Mouse (Mus musculus): ENCODE measurements around the gene Dgcr2. TPM values are rescaled to one million over a fixed set of nuclear protein-coding genes. Genes with fewer than 3 reads are reported as not detected.

Gene Dgcr2
- total RNA-seq, 4 experiments from 2014 or later, result 66.1 to 78.0 (median 76.2) TPM

DNA sequence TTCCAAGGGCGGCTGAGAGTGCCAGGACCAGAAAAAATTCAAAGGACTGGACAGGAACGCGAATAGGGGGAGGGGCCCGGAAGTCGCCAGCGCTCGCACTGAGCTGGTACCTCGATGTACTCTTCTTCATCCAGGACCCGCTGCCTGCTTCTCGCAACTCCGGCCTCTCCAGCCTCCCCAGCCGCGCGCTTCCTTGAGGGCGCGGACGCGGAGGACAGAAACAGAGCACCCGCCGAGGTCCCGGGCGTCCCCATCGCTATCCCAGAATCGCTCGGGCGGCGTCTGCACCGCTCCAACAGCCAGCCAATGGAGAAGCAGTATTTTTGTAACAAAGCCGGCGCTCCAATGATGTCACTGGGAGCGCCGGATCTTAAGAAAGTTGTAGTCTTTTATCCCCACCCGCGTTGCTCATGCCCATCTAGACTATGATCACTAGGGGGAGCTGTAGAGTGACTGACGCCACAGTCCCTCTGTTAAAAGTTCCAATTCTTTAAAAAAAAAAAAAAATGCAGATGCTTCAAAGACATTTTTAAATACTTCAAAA is 12.8 kb upstream of the Dgcr2 start, which contains the start of gene Ess2:
Gene Ess2, minus strand, starts transcription at position 297 of the 544 bp plus-strand sequence.
- DNase-seq, result peak; percentile 92

DNA sequence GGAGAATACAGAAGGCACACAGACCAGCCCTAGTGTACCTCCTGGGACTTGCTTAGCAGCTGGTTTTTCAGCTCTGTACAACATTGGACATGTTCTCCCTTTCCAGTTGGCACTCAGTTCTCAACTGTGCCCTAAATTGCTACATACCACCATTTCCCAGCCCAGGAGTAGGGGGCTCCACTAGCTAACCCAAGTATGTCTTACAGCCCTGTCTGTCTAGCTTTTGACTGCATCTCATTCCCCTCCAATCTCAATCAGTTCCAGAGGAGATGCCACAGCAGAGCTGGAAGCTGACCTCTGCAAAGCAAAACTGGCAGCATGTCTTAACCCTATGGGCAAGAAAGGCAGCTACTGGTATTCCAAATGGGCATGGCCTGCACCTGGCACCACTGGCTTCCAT is 2.3 kb downstream of the Dgcr2 start:
- DNase-seq, result no peak

DNA sequence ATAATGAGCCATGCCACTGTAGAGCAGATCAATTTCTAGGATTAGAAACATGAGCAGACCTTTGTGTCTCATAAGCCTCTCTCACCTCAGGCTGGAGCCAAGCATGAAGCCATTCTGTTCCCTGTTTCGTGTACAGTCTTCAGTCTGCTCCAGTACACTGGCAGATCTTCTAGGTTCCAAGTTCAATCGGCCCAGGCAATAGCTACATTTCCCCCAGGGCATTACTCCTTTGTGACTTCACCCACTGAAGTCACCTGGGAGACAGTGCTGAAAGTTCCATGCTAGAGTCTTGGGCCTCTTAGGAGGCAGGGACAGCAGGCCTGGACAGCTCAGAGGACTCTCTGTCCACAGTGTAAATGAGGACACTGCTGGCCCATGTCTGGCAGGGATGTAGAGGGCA is 4.4 kb downstream of the Dgcr2 start, which contains the start of gene Tssk1:
Gene Tssk1, plus strand, starts transcription at position 301 of the 400 bp plus-strand sequence.
- DNase-seq, result no peak

DNA sequence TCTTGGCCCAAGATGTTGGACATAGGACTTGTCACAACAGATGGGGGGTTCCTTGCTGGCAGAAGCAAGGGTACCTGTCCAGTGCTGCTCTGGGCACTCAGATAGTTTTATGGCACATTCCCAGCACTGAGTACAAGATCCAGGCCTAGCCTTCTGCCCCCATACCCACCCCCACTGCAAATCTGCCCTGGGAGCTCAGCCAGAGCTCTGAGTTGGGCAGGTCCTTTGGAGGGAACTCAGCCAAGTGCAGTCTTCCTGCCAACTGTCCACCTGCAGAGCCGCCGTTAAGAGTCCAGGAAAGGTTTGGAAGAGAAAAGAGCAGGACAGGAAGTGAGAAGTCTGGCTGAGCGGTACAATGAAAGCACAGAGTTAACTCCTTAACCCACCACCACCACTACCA is 5.8 kb downstream of the Dgcr2 start:
- no peak for DNase-seq

DNA sequence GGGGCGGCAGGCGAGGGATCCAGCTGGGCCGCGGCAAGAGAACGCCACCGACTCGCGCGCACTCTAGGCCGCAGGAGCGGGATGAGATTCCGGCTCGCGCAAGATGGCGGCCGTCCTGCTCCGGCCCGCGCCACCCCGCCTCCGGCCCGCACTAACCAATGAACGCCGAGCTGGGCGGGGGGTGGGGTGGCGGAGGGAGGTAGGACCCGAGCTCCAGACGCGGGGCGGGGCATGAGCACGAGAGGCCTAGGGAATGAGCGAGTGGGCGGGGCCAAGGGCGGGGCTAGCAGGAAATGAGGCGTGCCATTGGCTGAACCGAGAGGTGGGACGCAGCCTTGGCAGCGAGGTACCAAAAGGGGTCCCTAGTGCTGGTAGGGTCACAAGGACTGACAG is 6.8 kb downstream of the Dgcr2 start, which contains the start of gene Gm20518:
Gene Gm20518, minus strand, starts transcription at position 105 of the 393 bp plus-strand sequence.
- peak; percentile 97 for DNase-seq

DNA sequence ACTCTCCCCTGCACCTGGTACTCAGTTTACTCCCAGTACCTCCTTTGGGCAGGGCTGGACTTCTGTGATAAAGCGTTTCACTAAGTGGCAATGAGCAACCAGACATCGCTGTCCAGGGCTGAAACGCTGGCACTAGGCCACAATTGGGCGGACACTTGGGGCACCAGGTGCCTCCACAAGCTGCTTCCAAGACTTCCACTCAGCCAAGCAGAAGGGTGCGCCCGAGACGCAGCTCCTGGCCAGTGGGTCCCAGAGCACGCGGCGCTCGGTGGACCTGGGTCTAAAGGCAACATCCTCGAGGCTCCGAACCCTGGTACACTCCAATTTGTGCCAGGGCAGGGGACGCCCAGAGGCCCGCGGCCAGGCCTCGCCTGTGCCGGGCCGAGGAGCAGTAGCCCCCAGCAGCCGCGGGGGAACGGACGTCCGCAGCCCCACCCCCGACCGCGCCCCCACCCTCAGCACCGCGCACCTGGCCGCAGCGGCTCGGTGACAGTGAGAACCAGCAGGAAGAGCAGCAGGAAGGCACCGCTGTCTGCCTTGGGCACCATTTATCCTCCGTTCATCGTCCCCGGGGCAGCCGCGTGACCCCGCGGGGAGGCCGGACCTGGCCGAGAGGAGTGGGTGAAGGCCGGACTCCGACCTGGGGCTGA is 7.3 kb downstream of the Dgcr2 start:
- peak; percentile 81 for DNase-seq

DNA sequence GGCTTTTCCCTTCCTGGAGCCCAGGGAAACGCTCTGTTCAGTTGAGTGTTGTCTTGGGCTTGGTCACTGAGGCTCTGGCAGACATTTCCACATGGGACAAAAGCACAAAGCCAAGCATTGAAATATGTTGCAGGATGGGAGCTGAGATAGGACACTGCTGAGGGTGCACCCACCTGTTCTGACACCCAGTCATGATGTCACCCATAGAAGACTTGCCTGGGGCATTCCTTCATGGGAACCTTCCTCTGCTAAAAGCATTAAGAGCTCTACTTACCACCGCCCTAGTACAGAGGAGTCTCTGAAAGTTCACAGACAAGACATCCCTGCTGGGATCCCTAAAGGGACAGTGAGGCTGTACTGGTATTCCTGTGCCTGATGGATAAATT is 8.0 kb downstream of the Dgcr2 start:
- DNase-seq, result no peak

DNA sequence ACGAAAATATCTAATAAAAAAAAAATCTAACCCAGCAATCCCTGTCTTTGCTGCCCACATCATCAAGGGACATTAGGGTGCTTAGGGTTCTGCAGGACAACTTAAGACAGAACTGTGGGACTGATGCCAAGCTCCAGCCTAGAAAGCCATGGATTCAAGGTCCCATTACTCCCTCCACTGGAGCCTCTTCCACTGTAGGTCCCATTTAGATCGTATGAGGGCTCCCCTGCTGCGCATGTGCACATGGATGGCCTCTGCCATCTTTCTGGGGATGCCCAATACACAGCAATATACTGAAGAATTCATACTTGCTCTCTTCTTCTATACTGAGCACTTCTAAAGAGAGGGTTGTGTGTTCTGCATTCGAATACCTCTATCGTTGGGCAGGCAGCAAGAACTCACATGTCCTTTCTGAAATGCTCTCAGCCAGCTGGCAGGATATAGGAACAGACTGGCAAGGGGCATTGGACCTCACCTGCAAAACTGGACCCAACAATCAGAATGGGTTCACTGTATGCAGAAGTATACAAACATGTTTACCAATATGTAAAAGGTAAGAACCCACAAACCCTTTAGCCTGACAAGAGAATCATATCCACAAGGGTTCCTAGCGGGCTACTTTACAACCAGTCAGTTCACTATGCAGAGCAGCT is 8.5 kb downstream of the Dgcr2 start:
- no peak for DNase-seq

DNA sequence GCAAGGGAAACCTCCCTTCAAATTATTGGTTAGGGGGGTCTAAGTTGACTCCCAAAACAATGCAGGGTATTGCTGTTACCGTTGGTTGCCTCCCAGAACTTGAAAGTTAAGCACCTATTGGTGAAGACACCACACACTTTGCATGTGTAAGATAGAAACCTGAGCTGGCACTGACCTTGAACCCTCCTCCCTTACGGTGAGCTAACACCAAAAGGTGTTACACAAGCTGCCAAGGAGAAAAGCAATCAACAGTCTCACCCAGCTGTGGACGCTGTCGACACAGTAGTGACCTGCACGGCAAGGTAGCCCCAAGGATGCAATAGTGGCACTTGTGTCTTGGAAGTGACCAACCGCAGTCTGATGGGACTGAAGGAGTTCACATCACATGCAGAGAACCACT is 14.2 kb downstream of the Dgcr2 start:
- no peak for DNase-seq

DNA sequence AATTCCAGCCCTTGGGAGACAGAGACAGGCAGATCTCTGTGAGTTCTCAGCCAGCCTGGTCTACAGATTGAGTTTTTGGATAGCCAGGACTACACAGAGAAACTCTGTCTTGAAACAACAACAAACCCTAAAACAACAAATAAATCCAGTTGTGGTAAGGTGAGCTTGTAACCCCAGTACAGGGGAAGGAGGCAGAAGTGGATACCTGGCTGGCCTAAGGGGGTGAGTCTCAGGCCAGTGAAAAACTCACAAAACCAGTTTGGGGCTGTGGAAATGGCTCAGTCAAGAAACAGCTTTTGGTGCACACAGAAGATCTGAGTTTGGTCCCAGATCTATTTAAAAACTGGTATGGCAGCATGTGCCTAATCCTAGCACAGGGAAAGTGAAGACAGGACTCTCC is 16.2 kb downstream of the Dgcr2 start:
- DNase-seq, result no peak

DNA sequence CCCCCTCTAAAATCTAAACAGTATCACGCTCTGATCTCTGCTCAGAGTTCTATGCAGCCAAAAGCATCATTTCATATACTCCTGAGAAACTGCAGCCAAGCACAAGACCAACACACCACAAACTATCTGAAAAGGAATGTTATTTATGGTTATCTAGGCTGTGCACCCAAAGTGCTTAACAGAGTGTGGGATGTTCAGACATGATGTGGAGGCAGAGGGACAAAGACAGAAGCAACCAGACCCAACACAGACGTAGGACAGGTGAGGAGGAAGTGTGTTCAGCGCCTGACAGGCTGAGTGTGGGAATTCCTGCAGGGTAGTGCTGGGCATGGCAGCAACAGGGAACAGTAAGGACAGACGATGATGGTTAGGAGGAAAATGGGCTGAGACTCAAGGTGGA is 18.8 kb downstream of the Dgcr2 start:
- DNase-seq, result no peak

DNA sequence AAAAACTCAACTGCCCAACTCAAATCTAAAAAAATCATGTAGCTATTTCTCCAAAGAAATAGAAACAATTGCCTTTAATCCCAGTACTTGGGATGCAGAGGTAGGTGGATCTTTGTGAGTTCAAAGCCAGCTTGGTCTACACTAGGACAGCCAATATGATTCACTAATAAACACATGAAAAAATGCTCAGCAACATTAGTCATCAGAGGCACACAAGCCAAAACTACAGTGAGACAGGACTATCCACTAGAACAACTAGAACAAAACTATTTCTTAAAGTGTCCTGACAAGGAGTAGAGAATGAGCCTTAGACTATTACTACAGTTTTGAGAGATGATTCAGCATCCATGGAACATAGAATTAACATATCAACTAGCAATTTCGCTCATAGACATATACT is 22.3 kb downstream of the Dgcr2 start:
- DNase-seq, result no peak

DNA sequence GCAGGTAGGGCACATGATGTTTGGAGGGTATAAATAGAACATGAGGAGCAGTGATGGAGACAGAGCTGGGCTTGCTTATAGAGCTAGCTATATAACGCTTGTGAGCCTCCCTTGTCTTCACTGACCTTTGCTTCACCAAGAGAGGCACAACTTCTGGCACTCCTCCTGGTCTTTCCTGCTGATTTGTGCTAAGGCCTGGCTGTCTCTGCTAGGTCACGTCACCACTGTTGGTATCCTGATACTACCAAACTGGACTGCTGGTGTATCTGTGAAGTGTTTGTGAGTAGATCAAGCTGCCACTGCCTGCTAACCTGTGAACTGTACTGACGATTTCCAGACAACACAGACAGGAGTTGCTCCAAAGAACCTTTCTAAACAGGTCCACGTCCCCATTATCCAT is 23.2 kb downstream of the Dgcr2 start:
- DNase-seq, result no peak

DNA sequence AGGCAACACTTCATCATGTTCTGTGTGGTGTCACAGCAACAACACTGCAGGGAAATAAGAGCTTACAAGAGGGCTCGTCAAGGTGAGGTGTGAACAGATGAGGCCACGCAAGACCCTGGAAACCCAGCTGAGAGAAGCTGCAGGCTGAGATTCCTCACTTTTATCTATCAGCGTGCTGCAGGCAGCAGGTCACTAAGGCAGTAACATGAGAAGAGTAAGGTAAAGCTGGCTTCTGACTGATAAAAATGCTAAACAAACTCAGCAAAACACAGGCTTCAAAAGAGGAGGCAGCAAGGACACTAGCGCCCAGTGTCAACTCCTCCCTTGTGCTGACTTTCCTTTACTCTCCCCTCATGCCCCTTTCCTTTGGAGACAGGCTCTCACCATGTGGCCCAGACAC is 25.4 kb downstream of the Dgcr2 start:
- no peak for DNase-seq

DNA sequence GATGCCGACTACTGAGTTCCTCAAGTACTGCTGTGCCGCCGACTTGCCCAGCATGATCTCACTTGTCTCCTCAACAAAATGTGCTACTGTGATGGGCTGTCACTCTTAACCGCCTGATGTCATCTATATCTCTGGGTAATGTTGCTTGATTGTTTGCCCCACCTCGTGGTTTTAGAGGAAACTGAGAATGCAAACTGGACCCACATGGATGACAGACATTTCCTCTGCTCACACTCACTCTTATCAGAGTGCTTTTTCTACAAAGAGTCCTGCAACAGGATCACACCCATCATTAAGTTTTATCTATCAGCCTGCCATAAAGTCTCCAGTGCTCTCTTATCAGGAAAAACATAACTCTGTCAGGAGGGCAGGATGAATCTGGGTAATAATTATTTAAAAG is 27.1 kb downstream of the Dgcr2 start:
- no peak for DNase-seq

DNA sequence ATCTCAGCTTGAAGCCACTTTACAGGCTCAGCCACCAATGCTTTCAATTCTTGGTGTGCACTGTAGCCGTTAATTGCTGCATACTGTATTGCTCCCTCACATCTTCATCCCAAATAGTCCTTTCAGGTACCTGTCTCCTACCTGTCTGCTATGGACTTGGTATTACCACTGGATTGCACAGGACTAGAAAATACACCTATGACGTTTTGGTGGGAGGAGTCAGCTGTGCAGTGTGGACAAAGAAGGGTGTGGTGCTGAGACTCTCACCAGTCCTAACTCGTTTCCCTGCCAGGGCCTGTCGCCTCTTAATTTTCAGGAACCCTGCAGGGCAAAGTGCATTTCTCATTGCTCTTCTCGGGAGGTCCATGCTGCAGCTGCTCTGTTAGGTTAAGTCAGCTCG is 32.6 kb downstream of the Dgcr2 start:
- DNase-seq, result no peak

DNA sequence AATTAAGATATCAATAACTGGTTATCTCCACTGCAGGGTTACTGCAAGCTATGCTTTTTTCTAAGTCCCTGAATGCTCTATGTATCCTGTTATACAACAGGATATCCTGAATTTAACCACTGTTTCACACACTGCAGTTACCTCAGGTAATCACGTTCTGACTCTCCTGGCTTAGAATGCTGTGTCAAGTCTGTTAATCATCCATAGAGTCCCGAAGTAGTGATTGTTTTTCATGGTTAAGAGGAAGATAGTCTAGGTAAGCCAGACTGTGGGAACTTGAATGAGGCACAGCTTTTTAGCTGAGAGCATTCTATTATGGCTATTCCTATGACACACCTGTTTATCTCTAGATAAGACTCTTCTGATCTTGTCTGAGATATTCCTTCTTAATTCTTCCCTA is 33.1 kb downstream of the Dgcr2 start:
- no peak for DNase-seq

DNA sequence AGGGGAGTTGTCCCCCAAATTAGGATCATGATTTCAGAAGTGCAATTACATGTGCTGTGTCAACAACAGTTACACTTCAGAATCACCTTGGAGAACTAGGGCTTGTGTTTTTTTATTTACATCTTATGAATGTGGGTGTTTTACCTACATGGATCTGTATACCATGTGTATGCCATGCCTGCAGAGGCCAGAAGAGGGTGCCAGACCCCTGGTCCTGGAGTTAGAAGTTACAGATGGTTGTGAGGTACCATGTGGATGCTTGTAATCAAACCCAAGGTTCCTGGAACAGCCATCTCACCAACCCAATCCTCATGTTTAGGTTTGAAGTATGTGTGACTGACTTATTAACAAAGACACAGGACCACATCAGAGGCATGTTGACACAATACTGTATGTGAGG is 39.8 kb downstream of the Dgcr2 start:
- no peak for DNase-seq

DNA sequence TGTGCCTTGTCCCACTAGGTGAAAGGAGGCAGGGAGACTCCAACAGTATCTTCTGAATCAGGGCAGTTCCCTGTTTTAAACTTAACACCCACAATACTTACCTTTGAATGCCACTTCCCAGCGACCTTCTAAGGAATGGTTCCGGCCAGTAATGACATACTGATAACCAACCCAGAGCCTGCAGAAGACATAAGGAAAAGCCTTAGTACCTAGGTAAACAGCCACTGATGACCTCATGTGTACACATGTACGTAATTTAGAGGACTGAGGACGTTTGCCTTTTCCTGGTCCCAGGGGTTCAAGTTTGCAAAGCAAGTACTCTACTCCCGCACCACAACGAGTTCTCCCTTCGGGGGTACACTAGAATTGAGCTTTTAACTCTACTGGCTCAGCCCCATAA is 41.2 kb downstream of the Dgcr2 start:
- no peak for DNase-seq

DNA sequence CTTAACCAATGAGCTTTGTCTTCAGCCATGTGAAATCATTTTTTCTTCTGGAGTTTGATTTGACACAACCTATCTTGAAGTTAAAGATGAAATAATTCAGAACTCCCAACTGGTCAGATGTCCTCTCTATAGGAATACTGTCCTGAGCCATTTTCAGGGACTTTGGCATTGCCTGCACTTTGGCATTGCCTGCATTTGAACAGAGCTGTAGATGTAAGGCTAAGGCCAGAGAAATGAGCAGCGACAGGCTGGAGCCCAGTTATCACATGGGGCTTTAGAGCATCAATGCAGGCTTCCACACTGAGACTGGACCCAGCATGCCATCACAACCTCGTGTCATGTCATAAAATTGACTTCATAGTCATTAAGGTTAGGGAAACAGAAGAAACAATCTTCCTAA is 45.1 kb downstream of the Dgcr2 start:
- DNase-seq, result no peak

DNA sequence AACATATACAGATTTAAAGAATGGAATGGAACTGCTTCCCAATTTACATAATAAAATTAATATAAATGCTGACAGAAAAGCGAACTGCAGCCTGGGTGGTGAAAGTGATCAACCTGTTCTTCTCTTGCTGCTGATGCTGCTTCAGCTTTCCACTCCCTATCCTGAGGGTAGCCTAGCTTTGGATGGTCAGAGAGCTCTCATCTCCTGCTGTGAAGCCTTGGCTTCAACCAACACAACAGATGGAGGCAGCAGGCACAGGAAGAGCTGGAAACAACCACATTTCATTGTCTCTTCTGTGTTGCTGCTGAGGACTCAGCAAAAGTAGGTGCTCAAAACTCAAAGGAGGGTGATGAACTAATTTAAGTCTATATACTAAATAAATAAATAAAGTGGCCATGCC is 46.5 kb downstream of the Dgcr2 start:
- DNase-seq, result no peak

DNA sequence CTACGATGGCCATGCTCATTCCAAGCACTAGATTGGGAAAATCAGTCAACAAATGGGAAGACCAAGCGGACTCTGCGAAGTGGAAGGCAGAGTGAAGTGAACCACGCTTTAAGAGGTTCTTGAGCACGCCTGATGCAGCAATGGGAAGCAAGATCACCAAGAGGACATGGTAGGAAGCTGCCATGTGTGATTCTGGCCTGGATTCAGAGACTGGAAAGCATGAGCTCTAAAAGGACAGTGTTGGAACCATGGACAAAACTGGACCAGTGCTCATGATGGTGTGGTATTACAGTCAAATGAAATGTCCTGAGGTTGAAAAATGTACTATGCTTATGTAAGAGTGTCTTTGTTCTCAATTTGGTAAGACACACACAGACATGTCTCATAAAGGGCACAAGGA is 47.0 kb downstream of the Dgcr2 start:
- DNase-seq, result no peak

DNA sequence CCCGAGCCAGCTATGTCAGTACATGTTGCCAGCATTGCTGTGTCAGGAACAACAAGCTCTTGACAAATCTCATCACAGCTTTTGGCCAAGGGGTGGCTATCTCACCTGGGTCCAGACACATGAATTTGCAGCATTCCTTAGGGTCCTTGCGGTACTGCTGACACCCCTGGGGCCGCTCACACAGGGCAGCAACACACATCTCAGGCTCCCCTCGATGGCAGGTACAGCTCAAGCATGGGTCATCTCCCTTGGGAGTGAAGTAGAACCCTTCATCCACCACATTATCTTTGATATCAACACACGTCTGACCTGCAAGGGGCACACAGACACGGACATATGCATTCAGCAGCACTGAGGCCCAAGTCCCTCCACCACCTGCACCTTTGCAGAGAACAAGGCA is 48.9 kb downstream of the Dgcr2 start:
- DNase-seq, result no peak

DNA sequence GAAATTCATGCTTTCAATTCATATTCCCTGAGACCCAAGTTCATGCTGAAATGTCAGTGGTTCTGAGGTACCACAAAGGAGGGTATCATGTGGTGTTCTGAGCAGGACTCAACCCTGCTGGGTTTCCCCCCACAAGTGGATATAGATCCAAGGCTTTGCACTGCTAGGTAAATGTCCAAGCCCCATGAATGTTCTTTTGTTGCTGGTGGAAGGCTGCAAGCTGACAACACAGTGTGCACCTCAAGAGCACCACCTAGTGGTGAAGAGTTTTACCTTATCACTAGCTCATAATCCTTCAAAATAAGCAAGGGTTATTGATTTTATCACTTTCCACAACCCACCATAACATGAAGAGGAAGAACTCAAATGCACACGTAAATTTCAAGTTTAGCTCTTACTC is 49.4 kb downstream of the Dgcr2 start:
- no peak for DNase-seq
